ENCODE assay signal across 27 mouse cellular contexts in genomic region chr11:35903079-35903478, GRCm38 (mm10).
DNase-seq lines count a peak whose midpoint lies in the region; ATAC-seq and TF ChIP-seq lines count a peak whose summit lies in the region.
"Had no signal": no experiment of that assay in that cellular context is flagged by ENCODE, and none has a peak within 500 bp of the region (broad histone marks: within the 10 kb centered on the region; RNA-seq: fewer than 3 reads in every experiment).

No protein-coding gene starts in this region.

- H3K9me3 ChIP-seq in forebrain, embryonic 16.5 days (ENCODE audit: control insufficient read depth, low read length): no peaks in the 10 kb centered on the region
- no peaks in the 10 kb centered on the region for H3K9me3 ChIP-seq in forebrain, embryonic 10.5 days
- H3K9me3 ChIP-seq: embryonic facial prominence, embryonic 12.5 days; heart, embryonic 10.5 days; limb, embryonic 15.5 days; liver, embryonic 15.5 days; lung, embryonic 15.5 days; midbrain, embryonic 10.5 days; neural tube, embryonic 13.5 days had no signal

- WGBS in forebrain, embryonic 16.5 days: 65% methylated on average over 9 of the region's 9 CpGs
- 94% methylated on average over 9 of the region's 9 CpGs for WGBS in forebrain, embryonic 10.5 days

- H3K36me3 ChIP-seq in forebrain, embryonic 16.5 days (ENCODE audit: control insufficient read depth, insufficient read depth): no peaks in the 10 kb centered on the region
- peaks cover 10% of the 10 kb centered on the region for H3K36me3 ChIP-seq in forebrain, embryonic 10.5 days (replicated peaks)
- H3K36me3 ChIP-seq: embryonic facial prominence, embryonic 12.5 days; heart, embryonic 10.5 days; limb, embryonic 15.5 days; liver, embryonic 15.5 days; lung, embryonic 15.5 days; neural tube, embryonic 13.5 days had no signal

- H3K4me3 ChIP-seq in forebrain, embryonic 16.5 days (replicated peaks; ENCODE audit: low read length): no peak overlapping the region
- no peak overlapping the region for H3K4me3 ChIP-seq in forebrain, embryonic 10.5 days
- no peak overlapping the region for H3K4me3 ChIP-seq in layer of hippocampus, adult 2 months
- H3K4me3 ChIP-seq: embryonic facial prominence, embryonic 12.5 days; heart, embryonic 10.5 days; limb, embryonic 15.5 days; liver, embryonic 15.5 days; lung, embryonic 15.5 days; midbrain, embryonic 10.5 days; myocyte; neural tube, embryonic 13.5 days had no signal

- no peak for DNase-seq in forebrain, embryonic 10.5 days (ENCODE audit: extremely low spot score, low spot score)
- peak in 1 of 2 experiments; percentile 37 for DNase-seq in layer of hippocampus, adult 2 months (ENCODE audit: low spot score in 2 of 2)
- DNase-seq in layer of hippocampus, postnatal 10 days (ENCODE audit: low spot score in 2 of 2): no peak
- peak; percentile 82 for DNase-seq in brain, adult 2 months (ENCODE audit: low read depth, low spot score)
- peak; percentile 51 to 73 for DNase-seq in frontal cortex, postnatal 36 days (ENCODE audit: low spot score in 2 of 2)
- no peak for DNase-seq in gastrocnemius, postnatal 4 days (ENCODE audit: low spot score in 2 of 2)
- DNase-seq: adrenal gland, postnatal 36 days; cerebellum, adult 11-12 months; cerebellum, postnatal 14 days; heart, postnatal 4 days; kidney, adult 2 months; kidney, postnatal 25 days; retina, postnatal 1 day had no signal

- H3K27me3 ChIP-seq in forebrain, embryonic 16.5 days (replicated peaks; ENCODE audit: control insufficient read depth, insufficient read depth, low read length): no peaks in the 10 kb centered on the region
- no peaks in the 10 kb centered on the region for H3K27me3 ChIP-seq in forebrain, embryonic 10.5 days (ENCODE audit: poor library complexity, severe bottlenecking)
- H3K27me3 ChIP-seq: embryonic facial prominence, embryonic 12.5 days; limb, embryonic 15.5 days; liver, embryonic 15.5 days; lung, embryonic 15.5 days; neural tube, embryonic 13.5 days had no signal

- no peak for TF ChIP-seq CTCF in layer of hippocampus, adult 2 months (conservative IDR thresholded peaks at IDR 0.05)

- no peak overlapping the region for H3K9ac ChIP-seq in forebrain, embryonic 16.5 days (replicated peaks; ENCODE audit: low read depth, low read length)
- H3K9ac ChIP-seq: embryonic facial prominence, embryonic 12.5 days; hindbrain, embryonic 14.5 days; limb, embryonic 15.5 days; liver, embryonic 15.5 days; lung, embryonic 15.5 days; neural tube, embryonic 13.5 days had no signal

- H3K27ac ChIP-seq in forebrain, embryonic 16.5 days (ENCODE audit: low read length): no peak overlapping the region
- H3K27ac ChIP-seq in forebrain, embryonic 10.5 days: no peak overlapping the region
- peak overlapping the region; percentile 37; the same call in 1 of the 2 replicates for H3K27ac ChIP-seq in layer of hippocampus, adult 2 months
- H3K27ac ChIP-seq: embryonic facial prominence, embryonic 12.5 days; heart, embryonic 10.5 days; hindbrain, embryonic 14.5 days; limb, embryonic 15.5 days; liver, embryonic 15.5 days; lung, embryonic 15.5 days; midbrain, embryonic 10.5 days; neural tube, embryonic 13.5 days; stomach, postnatal 0 days had no signal

- peak; percentile 71 for ATAC-seq in forebrain, embryonic 16.5 days
- no peak for ATAC-seq in activated CD4-positive, CD25-positive, alpha-beta regulatory T cell, adult 4 months
- ATAC-seq: inflammation-experienced regulatory T-cells, adult 6 months; midbrain, embryonic 16.5 days had no signal

- no peak overlapping the region for H3K4me2 ChIP-seq in forebrain, embryonic 16.5 days (ENCODE audit: low read length)
- H3K4me2 ChIP-seq: embryonic facial prominence, embryonic 12.5 days; hindbrain, embryonic 14.5 days; limb, embryonic 15.5 days; liver, embryonic 15.5 days; lung, embryonic 15.5 days; neural tube, embryonic 13.5 days had no signal

- H3K4me1 ChIP-seq in forebrain, embryonic 16.5 days (replicated peaks; ENCODE audit: control insufficient read depth, insufficient read depth, low read length): peaks cover 6% of the 10 kb centered on the region; the same call in 1 of the 2 replicates
- H3K4me1 ChIP-seq in forebrain, embryonic 10.5 days: peaks cover 7% of the 10 kb centered on the region; the same call in 1 of the 2 replicates
- H3K4me1 ChIP-seq: embryonic facial prominence, embryonic 12.5 days; heart, embryonic 10.5 days; limb, embryonic 15.5 days; liver, embryonic 15.5 days; lung, embryonic 15.5 days; midbrain, embryonic 10.5 days; neural tube, embryonic 13.5 days had no signal

Comparison
In these comparisons a context has a peak if more than half of its experiments do, and no peak if none do; other contexts are left out.
1. DNase-seq: peak in brain, adult 2 months (single experiment) and frontal cortex, postnatal 36 days (2 of 2); none in forebrain, embryonic 10.5 days (single experiment), layer of hippocampus, postnatal 10 days (0 of 2) and gastrocnemius, postnatal 4 days (0 of 2).